Mouse (Mus musculus) G1E (cell line): ENCODE measurements around the gene Iqgap1. TPM values are rescaled to one million over a fixed set of nuclear protein-coding genes. Genes with fewer than 3 reads are reported as not detected.

ENCODE experiments used
- ATAC-seq: 2 replicates; pipeline ENCODE4 v1.8.0; 2016; ENCODE audit warnings: mild to moderate bottlenecking; ENCODE audit not compliant: insufficient number of reproducible peaks, poor library complexity, low FRiP score, severe bottlenecking; ENCODE audit errors: extremely low read depth
- DNase-seq: peaks from one replicate; pipeline ENCODE4 v3.0.0; 2012; ENCODE audit warnings: low spot score
- H3K27me3 ChIP-seq: 2 replicates; pipeline ENCODE4 v1.6.1; 2012; ENCODE audit warnings: mild to moderate bottlenecking, low read length, inconsistent platforms; ENCODE audit not compliant: insufficient read depth
- H3K36me3 ChIP-seq: replicated peaks from 2 replicates; pipeline ENCODE3; 2012; ENCODE audit warnings: mild to moderate bottlenecking, inconsistent platforms
- H3K4me1 ChIP-seq: 2 replicates; pipeline ENCODE4 v1.6.1; 2012; ENCODE audit warnings: low read depth, low read length, inconsistent platforms, mixed read lengths; ENCODE audit not compliant: insufficient read depth
- H3K4me3 ChIP-seq: 2 replicates; pipeline ENCODE4 v1.5.1; 2012; ENCODE audit warnings: low read depth, mild to moderate bottlenecking, inconsistent platforms, low read length, moderate library complexity, mixed read lengths
- H3K9me3 ChIP-seq: replicated peaks from 2 replicates; pipeline ENCODE4 v1.6.1; 2012; ENCODE audit warnings: inconsistent platforms
- CTCF ChIP-seq: IDR thresholded peaks from 2 replicates; pipeline ENCODE4 v1.5.1; 2012; ENCODE audit warnings: low read depth, low read length, inconsistent platforms, mixed read lengths
- GATA1 ChIP-seq: IDR thresholded peaks from 2 replicates; pipeline ENCODE4 v1.6.1; 2012; ENCODE audit warnings: borderline replicate concordance, low read length, inconsistent platforms, mixed read lengths
- GATA2 ChIP-seq: IDR thresholded peaks from 2 replicates; pipeline ENCODE4 v1.6.1; 2012; ENCODE audit warnings: low read depth, low read length, inconsistent platforms, borderline replicate concordance
- POLR2AphosphoS5 ChIP-seq: IDR thresholded peaks from 2 replicates; pipeline ENCODE4 v1.6.1; 2012; ENCODE audit warnings: low read depth, low read length, inconsistent platforms; ENCODE audit not compliant: insufficient replicate concordance
- TAL1 ChIP-seq: conservative IDR thresholded peaks from 2 replicates; pipeline ENCODE4 v1.6.1; 2012; ENCODE audit warnings: low read depth, low read length, inconsistent platforms, mixed read lengths
- polyA plus RNA-seq: library from polyadenylated mRNA; stranded (reverse); fragments of >175 nt; gene quantifications from 2 replicates; pipeline ENCODE4 v1.2.3, GENCODE M21; 2012
- total RNA-seq, 2 experiments: library from RNA; stranded (forward) in 1 of 2; stranded (reverse) in 1 of 2; fragments of 200-1000 nt in 1 of 2; fragments of >200 nt in 1 of 2; fragmentation: Nextera tagmentation in 1 of 2; gene quantifications; 2 replicates each; pipeline ENCODE4 v1.2.3; 2014 to 2017

Gene Iqgap1
- total and polyA plus RNA-seq, 3 experiments = 22.0 to 179 (median 174) TPM

DNA sequence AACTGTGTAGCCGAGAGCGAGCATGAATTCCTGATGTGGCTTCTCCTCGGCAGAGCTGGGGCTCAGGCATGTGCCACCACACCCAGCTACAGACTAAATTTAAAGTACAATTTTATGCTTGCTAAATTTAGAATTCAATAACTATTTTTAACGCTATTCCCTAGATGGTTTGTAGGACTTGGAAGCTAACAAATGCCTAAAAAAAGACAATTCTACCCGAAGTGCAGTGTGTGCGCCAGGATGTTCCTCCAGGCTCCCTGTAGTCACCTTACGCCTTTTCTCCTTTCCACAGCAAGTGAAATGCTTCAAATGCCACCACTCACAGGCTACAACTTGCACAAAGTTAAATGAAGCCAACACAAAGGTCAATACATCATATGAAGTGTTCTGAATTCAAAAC, 78.4 kb downstream of the Iqgap1 start:
- Histone ChIP-seq H3K36me3 (peaks cover 95% of the 10 kb centered on the region), H3K9me3 (no peaks in the 10 kb centered on the region), H3K4me1 (peaks cover 12% of the 10 kb centered on the region), H3K4me3 (no peak overlapping the region), H3K27me3 (no peaks in the 10 kb centered on the region)
- TF ChIP-seq TAL1 = no peak
- TF ChIP-seq CTCF = no peak
- TF ChIP-seq POLR2AphosphoS5 = no peak
- TF ChIP-seq GATA2 = no peak
- TF ChIP-seq GATA1 = no peak
- DNase-seq = no peak
- ATAC-seq = no peak

DNA sequence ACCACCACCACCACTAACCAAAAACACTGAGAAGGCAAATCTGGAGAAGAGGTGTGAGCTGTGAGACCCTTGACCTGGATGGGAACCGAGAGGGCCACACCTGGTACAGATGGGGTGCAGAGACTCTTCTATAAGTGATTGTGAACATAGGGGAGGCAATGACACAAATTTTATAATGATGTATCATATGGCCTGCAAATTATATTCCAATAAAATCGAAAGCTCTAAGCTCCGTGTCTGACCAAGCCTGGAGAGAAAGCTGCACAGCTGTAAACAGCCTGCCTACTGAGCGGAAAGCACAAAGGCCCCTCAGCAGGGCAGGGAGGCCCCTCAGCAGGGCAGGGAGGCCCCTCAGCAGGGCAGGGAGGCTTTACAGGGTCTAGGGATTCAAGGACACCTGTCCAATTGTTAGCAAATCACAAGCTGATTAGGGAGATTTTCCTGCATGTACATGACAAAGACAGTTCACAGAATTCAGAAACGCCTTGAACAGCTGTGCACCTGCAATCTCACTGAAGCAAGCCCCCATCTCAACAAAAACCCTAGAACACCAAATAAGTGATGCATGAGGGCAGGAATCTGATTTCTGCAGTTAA, 79.5 kb downstream of the Iqgap1 start:
- TF ChIP-seq GATA2 (no peak), CTCF (no peak), POLR2AphosphoS5 (no peak), TAL1 (no peak), GATA1 (no peak)

DNA sequence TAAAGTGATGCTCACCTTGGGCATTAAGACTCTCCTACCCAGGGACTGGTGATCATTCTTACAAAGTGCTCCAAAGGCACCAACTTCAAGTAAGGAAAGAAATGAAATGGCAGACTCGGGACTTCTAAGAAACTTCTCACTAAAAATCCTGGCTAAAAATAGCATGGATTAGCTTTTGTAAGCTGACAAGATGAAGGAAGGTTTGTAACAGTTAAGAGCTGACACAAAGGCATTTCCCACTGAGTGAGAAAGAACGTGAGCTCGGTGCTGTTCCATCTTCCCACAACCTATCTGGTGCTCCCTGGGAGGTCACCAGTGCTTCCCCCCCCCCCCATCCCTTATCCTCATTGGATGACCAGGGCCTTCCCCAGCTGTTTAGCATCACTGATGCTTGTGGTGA, 80.0 kb downstream of the Iqgap1 start:
- peaks cover 95% of the 10 kb centered on the region for H3K36me3 ChIP-seq
- H3K27me3 ChIP-seq = no peaks in the 10 kb centered on the region
- no peak for ATAC-seq

More for the DNA sequence above, 79.5 kb downstream of the Iqgap1 start:
- H3K36me3 ChIP-seq = peaks cover 95% of the 10 kb centered on the region
- H3K9me3 ChIP-seq = no peaks in the 10 kb centered on the region
- no peak for ATAC-seq
- H3K4me3 ChIP-seq = no peak overlapping the region
- DNase-seq = no peak
- peaks cover 12% of the 10 kb centered on the region for H3K4me1 ChIP-seq
- H3K27me3 ChIP-seq = no peaks in the 10 kb centered on the region

DNA sequence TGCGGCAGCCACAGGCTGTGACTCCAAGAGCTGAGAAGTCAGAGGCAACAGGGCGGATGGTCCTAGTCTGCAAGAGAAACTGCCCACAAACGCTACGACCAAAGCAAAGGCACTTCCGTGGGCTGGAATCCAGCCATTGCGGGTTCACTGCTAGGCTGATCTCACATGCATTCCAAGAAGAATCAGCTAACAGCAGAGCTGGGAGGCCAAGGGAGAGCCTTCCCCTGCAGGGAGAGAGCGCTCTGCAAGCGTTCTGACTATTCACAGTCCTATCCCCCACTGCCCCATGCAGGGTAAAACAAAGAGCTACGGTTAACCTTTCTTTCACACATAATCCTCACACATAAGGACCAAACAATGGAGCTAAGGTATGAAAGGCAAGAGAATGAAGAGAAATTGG, 80.5 kb downstream of the Iqgap1 start:
- H3K9me3 ChIP-seq = no peaks in the 10 kb centered on the region
- no peak for DNase-seq
- H3K27me3 ChIP-seq = no peaks in the 10 kb centered on the region
- H3K36me3 ChIP-seq = peaks cover 95% of the 10 kb centered on the region
- TF ChIP-seq GATA1 (no peak), GATA2 (no peak)
- H3K4me3 ChIP-seq = no peak overlapping the region
- H3K4me1 ChIP-seq = peaks cover 8% of the 10 kb centered on the region
- ATAC-seq = no peak

More for the DNA sequence above, 80.0 kb downstream of the Iqgap1 start:
- no peak for TF ChIP-seq CTCF
- no peak for TF ChIP-seq GATA2
- TF ChIP-seq GATA1 = no peak
- no peak for TF ChIP-seq TAL1
- TF ChIP-seq POLR2AphosphoS5 = no peak
- DNase-seq = no peak
- Histone ChIP-seq H3K9me3 (no peaks in the 10 kb centered on the region), H3K4me1 (peaks cover 8% of the 10 kb centered on the region), H3K4me3 (no peak overlapping the region)

DNA sequence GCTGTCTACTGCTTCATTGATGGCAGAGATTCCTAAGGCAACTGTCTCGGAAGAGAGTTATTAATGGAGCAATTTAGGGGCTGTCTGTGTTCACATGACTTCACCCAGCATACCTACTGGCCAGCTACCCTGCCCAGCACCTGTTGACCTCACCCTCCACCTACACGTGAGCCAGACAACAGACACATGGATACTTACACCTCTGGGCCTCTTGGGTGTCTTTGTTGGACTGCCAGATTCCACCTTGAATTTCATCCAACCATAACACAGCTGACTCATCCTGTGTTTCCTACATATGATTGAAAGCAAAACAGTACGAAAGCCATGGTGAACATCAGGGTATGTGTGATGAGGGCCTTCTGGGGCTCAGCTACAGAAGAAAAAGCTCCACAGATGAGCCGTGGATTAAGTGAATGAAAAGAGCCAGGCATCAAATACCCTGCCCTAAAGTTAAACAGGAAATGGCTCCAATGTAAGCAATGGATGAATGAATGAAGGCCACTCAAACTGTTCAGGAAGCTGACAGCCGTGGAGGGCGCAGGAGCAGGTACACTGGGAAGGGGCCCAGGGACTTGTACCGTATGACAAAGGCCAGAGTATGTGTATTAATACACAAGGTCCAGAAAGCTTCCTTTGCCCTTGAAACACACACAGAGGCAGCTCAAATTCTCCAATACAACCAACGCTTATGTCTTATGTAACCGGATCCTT, 81.7 kb downstream of the Iqgap1 start:
- ATAC-seq = no peak
- Histone ChIP-seq H3K36me3 (peaks cover 97% of the 10 kb centered on the region), H3K4me3 (no peak overlapping the region), H3K27me3 (no peaks in the 10 kb centered on the region), H3K4me1 (peaks cover 8% of the 10 kb centered on the region), H3K9me3 (no peaks in the 10 kb centered on the region)
- DNase-seq = no peak
- no peak for TF ChIP-seq POLR2AphosphoS5
- no peak for TF ChIP-seq GATA1
- no peak for TF ChIP-seq GATA2

DNA sequence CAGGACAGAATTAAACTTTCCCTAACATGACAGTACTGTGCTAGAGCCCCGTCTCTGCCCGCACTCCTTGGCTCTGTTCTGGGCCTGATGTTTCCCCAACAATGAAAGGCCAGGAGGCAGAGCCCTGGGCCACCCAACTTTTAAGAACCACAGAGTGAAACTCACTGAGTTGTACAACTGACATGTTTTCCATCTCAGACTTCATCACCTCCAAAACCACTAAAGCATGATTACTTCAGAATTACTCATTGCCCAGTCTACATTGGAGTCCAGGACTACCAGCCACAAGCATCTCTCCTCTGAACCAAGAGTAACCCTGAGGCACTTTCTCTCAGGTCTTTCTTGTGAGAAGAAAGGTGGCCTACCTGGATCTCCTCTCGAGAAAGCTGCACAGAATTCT, 83.1 kb downstream of the Iqgap1 start:
- H3K27me3 ChIP-seq = no peaks in the 10 kb centered on the region
- ATAC-seq (no peak), DNase-seq (no peak)
- no peak overlapping the region for H3K4me3 ChIP-seq
- H3K9me3 ChIP-seq = no peaks in the 10 kb centered on the region
- peaks cover 99% of the 10 kb centered on the region for H3K36me3 ChIP-seq
- TF ChIP-seq TAL1 (no peak), GATA2 (no peak), POLR2AphosphoS5 (no peak), CTCF (no peak), GATA1 (no peak)
- peaks cover 8% of the 10 kb centered on the region for H3K4me1 ChIP-seq

DNA sequence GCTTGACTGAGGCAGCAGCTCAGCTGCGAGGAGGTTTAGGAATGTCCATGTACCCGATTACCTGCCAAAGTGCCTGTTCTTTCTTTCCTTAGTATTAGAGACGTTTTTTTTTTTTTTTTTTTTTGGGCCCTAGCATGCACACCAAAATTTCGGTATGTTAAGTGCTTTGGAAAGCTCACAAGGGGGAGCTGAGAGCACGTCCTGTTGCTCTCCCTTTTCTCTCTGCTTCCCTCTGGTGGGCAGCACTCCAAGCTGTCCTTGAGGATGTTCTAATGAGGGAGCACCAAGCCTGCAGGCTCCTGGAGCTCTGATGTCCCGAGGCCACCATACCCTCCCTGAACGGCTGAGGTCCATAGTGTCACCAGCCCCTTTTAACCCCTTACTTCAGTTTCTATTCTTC, 84.8 kb downstream of the Iqgap1 start:
- no peaks in the 10 kb centered on the region for H3K9me3 ChIP-seq
- H3K27me3 ChIP-seq = no peaks in the 10 kb centered on the region
- no peak overlapping the region for H3K4me3 ChIP-seq
- peak; percentile 48 for DNase-seq
- no peak for ATAC-seq
- TF ChIP-seq POLR2AphosphoS5 = no peak
- H3K36me3 ChIP-seq = peaks cover 99% of the 10 kb centered on the region
- peaks cover 3% of the 10 kb centered on the region for H3K4me1 ChIP-seq
